Mouse (Mus musculus) ES-E14 (cell line): Measurements from ENCODE around the gene Sel1l3. TPM values are rescaled to one million over a fixed set of nuclear protein-coding genes. Genes with fewer than 3 reads are reported as not detected.

ENCODE experiments used
- DNase-seq: peaks from one replicate; pipeline ENCODE4 v3.0.0-alpha.2; 2013; ENCODE audit warnings: low read depth, low spot score
- H3K27ac ChIP-seq: 2 replicates; pipeline ENCODE4 v1.5.1; 2012; ENCODE audit warnings: low read depth, mild to moderate bottlenecking, low read length, moderate library complexity, mixed read lengths; ENCODE audit not compliant: poor library complexity, insufficient read depth, severe bottlenecking
- H3K36me3 ChIP-seq: 2 replicates; pipeline ENCODE4 v1.6.1; 2012; ENCODE audit warnings: mild to moderate bottlenecking, low read length, moderate library complexity, mixed read lengths; ENCODE audit not compliant: control insufficient read depth, poor library complexity, insufficient read depth, severe bottlenecking
- H3K4me1 ChIP-seq, 2 experiments: fragments of 150-350 bp in 1 of 2; sonication (generic) in 1 of 2; 2 replicates each; pipeline ENCODE4 v1.6.1; 2012; ENCODE audit warnings: low read length in 2 of 2, mild to moderate bottlenecking in 1 of 2, mixed read lengths in 1 of 2; ENCODE audit not compliant: control insufficient read depth in 2 of 2, insufficient read depth in 2 of 2, poor library complexity in 1 of 2
- H3K4me3 ChIP-seq, 2 experiments: fragments of 150-350 bp in 1 of 2; sonication (generic) in 1 of 2; 2 replicates each; pipeline ENCODE4 v1.5.1; 2012; ENCODE audit warnings: low read length in 2 of 2, low read depth in 1 of 2, mild to moderate bottlenecking in 1 of 2, mixed read lengths in 1 of 2; ENCODE audit not compliant: insufficient read depth in 1 of 2, poor library complexity in 1 of 2, severe bottlenecking in 1 of 2
- H3K9ac ChIP-seq: 2 replicates; pipeline ENCODE4 v1.6.1; 2012; ENCODE audit warnings: low read depth, mild to moderate bottlenecking, low read length, mixed read lengths; ENCODE audit not compliant: poor library complexity, insufficient read depth, severe bottlenecking
- H3K9me3 ChIP-seq: fragments of 150-350 bp; sonication (generic); 2 replicates; pipeline ENCODE4 v1.6.1; 2012; ENCODE audit warnings: low read depth, mild to moderate bottlenecking, low read length; ENCODE audit not compliant: control insufficient read depth, insufficient read depth
- CHD2 ChIP-seq: IDR thresholded peaks from 2 replicates; pipeline ENCODE4 v1.6.1; 2014; ENCODE audit warnings: mild to moderate bottlenecking, low read depth, low read length, inconsistent platforms
- HCFC1 ChIP-seq: IDR thresholded peaks from 2 replicates; pipeline ENCODE4 v1.6.1; 2012; ENCODE audit warnings: low read length, inconsistent platforms, borderline replicate concordance; ENCODE audit not compliant: insufficient read depth
- MAFK ChIP-seq: IDR thresholded peaks from 2 replicates; pipeline ENCODE4 v1.6.1; 2014; ENCODE audit warnings: mild to moderate bottlenecking, low read depth, low read length, inconsistent platforms; ENCODE audit not compliant: insufficient read depth
- ZC3H11A ChIP-seq: IDR thresholded peaks from 2 replicates; pipeline ENCODE4 v1.6.1; 2012; ENCODE audit warnings: low read depth, mild to moderate bottlenecking, inconsistent platforms, low read length, borderline replicate concordance
- ZNF384 ChIP-seq: IDR thresholded peaks from 2 replicates; pipeline ENCODE4 v1.6.1; 2012; ENCODE audit warnings: low read depth, low read length, inconsistent platforms
- in situ Hi-C, 2 experiments: fragments of 600-800 bp; cut with MboI; formaldehyde crosslinking; loops; one replicate each; pipeline ENCODE4 v1.15.1; 2025; ENCODE audit warnings: low sequenced_read_pairs in 2 of 2, inconsistent platforms in 1 of 2; ENCODE audit not compliant: unreplicated experiment in 2 of 2
- total RNA-seq: library from RNA; depleted of rRNA; stranded (reverse); fragments of 300-350 nt; gene quantifications from 2 replicates; pipeline ENCODE4 v1.2.3, GENCODE M21; 2012

The Sel1l3 gene
- total RNA-seq, 1 experiment, result 1.3 TPM

DNA sequence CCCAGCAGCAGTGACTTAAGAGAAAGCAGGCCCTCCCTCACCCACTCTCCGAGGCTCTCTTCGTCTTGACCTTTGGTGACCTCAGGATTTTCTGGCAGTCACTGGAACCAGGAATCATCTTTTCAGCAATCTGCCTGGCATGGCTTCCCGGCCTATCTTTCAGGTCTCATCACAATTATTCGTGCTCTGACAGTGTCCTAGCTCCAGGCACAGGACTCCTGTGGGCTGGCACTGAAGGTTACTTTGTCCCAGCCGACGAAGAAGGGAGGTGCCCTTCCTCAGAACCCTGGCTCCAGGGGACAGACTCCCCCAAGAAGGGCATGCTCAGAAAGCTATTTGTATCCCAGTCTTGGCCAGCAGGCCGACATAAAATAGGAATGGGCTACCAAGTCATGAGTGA lies 4.0 kb downstream of the Sel1l3 start:
- Histone ChIP-seq H3K4me3 (no peak overlapping the region), H3K9ac (no peak overlapping the region), H3K36me3 (no peaks in the 10 kb centered on the region), H3K4me1 (no peaks in the 10 kb centered on the region; a peak in 1 of 4 replicates), H3K9me3 (no peaks in the 10 kb centered on the region), H3K27ac (no peak overlapping the region)
- DNase-seq, result no peak
- in situ Hi-C loops, result no loop called here
- TF ChIP-seq ZNF384, result no peak
- no peak for TF ChIP-seq HCFC1
- no peak for TF ChIP-seq CHD2
- no peak for TF ChIP-seq MAFK
- TF ChIP-seq ZC3H11A, result no peak

GRCm38 (mm10) chr5:53208731-53209130 lies 5.0 kb downstream of the Sel1l3 start:
- no peak overlapping the region for H3K9ac ChIP-seq
- no peak overlapping the region for H3K4me3 ChIP-seq
- H3K27ac ChIP-seq, result no peak overlapping the region
- no peak for DNase-seq
- H3K4me1 ChIP-seq, result no peaks in the 10 kb centered on the region; a peak in 1 of 4 replicates
- in situ Hi-C loops, result no loop called here
- no peaks in the 10 kb centered on the region for H3K36me3 ChIP-seq
- no peaks in the 10 kb centered on the region for H3K9me3 ChIP-seq
- TF ChIP-seq ZNF384, result no peak
- TF ChIP-seq MAFK, result no peak
- TF ChIP-seq HCFC1, result no peak
- TF ChIP-seq ZC3H11A, result no peak
- no peak for TF ChIP-seq CHD2

GRCm38 (mm10) chr5:53206575-53206974 lies 7.2 kb downstream of the Sel1l3 start:
- Histone ChIP-seq H3K4me3 (no peak overlapping the region), H3K27ac (no peak overlapping the region), H3K9me3 (no peaks in the 10 kb centered on the region), H3K9ac (no peak overlapping the region), H3K36me3 (no peaks in the 10 kb centered on the region), H3K4me1 (no peaks in the 10 kb centered on the region)
- TF ChIP-seq ZNF384 (no peak), CHD2 (no peak)
- no peak for DNase-seq
- in situ Hi-C loops, result no loop called here

GRCm38 (mm10) chr5:53202748-53203147 lies 11.0 kb downstream of the Sel1l3 start:
- Histone ChIP-seq H3K4me1 (no peaks in the 10 kb centered on the region), H3K27ac (no peak overlapping the region), H3K9ac (no peak overlapping the region), H3K36me3 (no peaks in the 10 kb centered on the region), H3K9me3 (no peaks in the 10 kb centered on the region), H3K4me3 (no peak overlapping the region)
- no peak for DNase-seq
- TF ChIP-seq CHD2 (no peak), MAFK (no peak), ZNF384 (no peak), HCFC1 (no peak), ZC3H11A (no peak)
- in situ Hi-C loops, result no loop called here

DNA sequence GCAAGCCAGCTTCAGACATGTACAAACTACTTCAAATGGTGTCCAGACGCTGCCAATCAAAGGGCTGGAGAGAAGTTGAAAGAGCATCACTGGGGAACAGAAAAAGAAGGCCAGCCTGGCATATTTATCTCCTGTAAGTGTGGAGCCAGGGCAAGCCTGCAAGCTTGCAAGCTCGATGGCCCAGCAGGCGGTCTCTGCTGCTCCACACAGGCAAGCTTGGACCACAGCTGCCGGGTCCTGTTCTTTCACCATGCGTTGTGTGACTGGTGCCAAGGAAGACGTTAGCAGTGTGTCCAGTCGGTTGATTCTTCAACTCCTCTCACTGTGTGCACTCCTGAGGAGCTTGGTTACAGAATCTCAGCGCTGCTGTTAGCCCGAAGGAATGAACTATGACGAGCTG lies 12.9 kb downstream of the Sel1l3 start:
- Histone ChIP-seq H3K4me3 (no peak overlapping the region), H3K27ac (no peak overlapping the region), H3K4me1 (no peaks in the 10 kb centered on the region), H3K36me3 (no peaks in the 10 kb centered on the region), H3K9ac (no peak overlapping the region), H3K9me3 (no peaks in the 10 kb centered on the region)
- no peak for TF ChIP-seq ZNF384
- TF ChIP-seq ZC3H11A, result no peak
- TF ChIP-seq CHD2, result no peak
- TF ChIP-seq MAFK, result no peak
- TF ChIP-seq HCFC1, result no peak
- no peak for DNase-seq
- in situ Hi-C loops, result no loop called here
